Mouse (Mus musculus) c-Kit-negative CD71-positive TER-119-positive erythroid progenitor cells, embryonic 14.5 days (primary cell): ENCODE results near the gene Neurog3.

Experiments
- DNase-seq: peaks from one replicate; pipeline ENCODE4 v3.0.0-alpha.2; 2013; ENCODE audit warnings: low read depth, low spot score

Gene Neurog3

GRCm38 (mm10) chr10:62132691-62133281, at the start of gene Neurog3:
Gene Neurog3 (plus strand): TSS chr10:62133090.
- DNase-seq, result no peak

- no peak for DNase-seq
These were observed 46.8 kb upstream of the Neurog3 start for GRCm38 (mm10) chr10:62086044-62086443.

- no peak for DNase-seq
These were observed 46.1 kb upstream of the Neurog3 start for GRCm38 (mm10) chr10:62086826-62087225.

GRCm38 (mm10) chr10:62088411-62088810, 44.5 kb upstream of the Neurog3 start:
- no peak for DNase-seq

DNA sequence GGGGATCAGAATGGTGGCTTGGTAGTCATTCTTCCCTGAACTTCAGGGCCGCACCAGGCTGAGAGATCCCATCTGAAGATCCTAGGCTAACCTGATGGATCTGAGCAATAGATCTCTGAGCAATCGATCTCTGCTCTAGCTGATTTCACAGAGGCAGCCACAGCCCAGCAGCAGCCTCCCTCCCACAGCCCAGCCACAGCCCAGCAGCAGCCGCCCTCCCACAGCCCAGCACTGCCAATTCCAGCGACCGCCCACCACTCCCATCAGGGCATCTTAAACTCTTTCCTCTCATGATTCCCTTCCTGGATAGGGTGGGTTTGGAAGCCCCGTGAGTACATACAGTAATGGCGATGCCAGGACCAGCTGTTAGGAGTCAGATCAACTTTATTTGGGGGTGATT, 43.8 kb upstream of the Neurog3 start:
- no peak for DNase-seq

- no peak for DNase-seq
These were observed 43.4 kb upstream of the Neurog3 start for GRCm38 (mm10) chr10:62089486-62089885.

GRCm38 (mm10) chr10:62093903-62094302, 39.0 kb upstream of the Neurog3 start:
- no peak for DNase-seq

DNA sequence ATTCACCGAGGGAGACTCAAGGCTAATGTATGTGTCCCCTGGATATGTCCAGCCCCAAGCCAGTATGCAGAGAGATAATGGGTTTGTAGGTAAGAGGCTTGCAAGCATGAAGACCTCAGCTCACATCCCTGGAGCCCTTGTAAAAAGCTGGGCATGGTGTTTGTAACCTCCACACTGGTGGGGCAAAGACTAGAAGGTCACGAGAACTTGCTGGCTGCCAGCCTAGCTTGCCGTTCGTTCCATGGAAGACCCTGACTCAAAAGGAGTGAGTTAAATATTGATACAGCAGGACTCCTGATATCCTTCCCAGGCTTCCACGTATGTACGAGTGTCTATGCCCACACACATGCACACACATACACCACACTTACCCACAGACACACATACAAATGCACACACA, 38.5 kb upstream of the Neurog3 start:
- DNase-seq, result no peak

DNA sequence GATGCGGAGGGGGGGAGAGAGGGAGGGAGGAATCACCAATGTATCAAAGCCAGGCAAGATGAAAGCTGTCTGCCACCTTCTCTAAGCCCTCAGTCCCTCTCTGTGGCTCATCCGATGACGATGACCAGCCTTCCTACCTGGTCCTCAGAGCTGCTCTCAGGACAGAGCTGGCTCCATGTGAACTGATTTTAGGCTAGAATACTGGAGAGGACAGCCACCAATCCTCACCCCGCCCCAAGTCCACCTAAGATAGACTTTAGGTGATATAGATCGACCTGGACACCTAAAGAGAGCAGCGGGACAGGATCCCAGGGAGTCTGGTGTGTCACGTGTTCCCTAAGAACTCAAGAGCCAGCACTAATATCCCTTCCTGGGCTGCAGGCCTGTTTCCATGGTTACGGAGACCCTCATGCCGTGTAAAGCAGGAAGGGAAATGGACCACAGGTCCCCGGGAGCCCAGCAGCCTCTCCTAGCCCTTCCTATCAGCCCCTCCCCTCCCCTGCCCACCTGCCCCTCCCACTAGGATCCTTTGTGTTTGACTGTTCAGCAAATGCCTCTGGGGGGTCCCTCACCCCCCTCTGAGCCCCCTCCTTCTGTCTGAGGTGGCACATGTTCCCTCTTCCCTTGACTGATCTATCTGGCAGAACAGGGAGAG, 33.0 kb upstream of the Neurog3 start:
- no peak for DNase-seq

DNA sequence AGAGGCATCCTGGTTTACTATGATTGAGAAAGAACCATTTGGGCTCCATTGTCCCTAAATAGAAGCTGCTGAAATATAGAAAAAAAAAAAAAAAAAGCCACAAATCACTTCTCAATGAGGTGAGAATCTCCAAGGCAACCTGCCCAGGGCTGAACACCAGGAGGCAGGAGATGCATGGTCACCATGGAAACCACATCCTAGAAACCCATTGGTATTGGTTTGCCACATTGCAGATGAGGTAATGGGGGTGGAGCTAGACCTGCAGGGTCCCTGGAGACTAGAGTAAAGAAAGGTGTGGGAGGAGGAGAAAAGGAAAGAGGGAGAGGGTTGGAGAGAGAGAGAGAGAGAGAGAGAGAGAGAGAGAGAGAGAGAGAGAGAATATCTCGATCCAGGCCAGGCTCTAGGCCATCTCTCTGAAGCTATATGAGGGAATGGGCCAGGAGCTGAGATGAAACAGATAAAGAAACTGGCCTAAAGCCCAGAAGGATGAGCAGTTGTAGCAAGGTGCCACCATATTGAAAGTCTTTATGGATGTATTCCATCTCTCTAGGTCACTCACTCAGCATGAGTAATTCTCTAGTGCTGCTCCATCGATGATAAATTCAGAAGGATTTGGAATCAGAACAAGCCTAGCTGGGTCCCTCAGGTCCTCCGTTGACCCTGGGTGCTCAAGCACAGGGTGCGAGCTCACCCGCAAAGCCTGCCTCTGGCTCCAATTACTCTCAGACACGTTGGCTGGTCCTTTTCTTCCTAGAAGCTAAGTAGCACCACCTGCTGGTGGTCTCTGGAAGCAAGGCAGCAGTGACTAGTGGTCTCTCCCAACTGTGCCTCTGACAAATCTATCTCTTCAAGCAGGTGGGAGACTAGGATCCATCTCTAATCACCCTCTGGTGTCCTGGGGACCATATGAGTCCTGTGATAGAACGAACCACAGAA, 31.1 kb upstream of the Neurog3 start:
- DNase-seq, result no peak

DNA sequence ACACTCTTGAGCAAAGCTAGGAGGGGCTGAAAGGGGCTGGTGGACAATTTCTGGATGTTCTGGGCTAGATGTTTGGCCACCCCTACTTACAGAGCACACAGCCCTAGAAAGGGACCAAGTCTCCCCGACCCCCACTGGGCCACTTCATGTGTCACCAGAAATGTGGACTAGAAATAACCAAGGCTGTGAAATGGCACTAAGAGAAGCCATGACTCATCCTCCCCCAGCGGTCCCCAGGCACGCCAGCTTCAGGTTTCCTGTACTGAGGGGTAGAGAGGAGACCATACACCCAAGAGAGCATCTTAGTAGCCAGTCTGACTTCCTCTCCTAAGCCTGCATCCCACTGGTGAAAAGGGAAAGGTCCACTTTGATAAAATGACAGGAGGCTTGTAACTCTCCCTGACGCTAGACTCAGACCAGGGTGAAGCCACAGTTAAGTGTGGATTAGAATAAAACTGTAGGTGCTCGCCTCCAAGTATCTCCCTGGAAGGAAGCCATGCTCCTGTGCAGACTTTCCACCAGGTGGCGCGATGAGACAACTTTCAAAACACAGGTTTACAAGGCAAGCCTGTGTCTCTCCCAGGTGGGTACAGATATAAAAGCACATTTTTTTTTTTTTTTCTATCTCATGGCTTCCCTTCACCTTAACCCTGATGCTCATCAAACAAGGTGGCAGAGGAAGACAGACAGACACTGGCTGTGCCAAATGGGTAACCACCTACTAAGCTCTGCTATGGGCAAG, 27.9 kb upstream of the Neurog3 start:
- DNase-seq, result no peak

DNA sequence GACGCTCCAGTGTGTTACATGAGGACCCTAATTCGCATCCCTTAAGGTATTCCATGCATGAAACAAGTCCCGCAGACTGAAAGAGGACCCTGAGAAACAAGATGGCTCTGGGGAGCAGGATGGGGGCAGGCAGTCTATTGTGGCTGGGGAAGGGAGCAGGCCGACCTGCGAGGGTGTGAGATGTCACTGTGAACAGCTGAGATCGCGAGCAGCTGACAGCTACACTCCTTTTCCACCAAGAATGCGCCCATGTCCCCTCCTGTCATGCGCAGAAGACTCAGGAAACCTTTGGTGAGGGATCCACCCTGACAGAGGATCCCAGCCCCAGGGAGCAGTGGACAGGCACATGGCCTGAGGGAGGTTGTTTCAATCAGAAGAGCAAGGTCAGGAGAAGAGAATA, 25.8 kb upstream of the Neurog3 start:
- no peak for DNase-seq

DNA sequence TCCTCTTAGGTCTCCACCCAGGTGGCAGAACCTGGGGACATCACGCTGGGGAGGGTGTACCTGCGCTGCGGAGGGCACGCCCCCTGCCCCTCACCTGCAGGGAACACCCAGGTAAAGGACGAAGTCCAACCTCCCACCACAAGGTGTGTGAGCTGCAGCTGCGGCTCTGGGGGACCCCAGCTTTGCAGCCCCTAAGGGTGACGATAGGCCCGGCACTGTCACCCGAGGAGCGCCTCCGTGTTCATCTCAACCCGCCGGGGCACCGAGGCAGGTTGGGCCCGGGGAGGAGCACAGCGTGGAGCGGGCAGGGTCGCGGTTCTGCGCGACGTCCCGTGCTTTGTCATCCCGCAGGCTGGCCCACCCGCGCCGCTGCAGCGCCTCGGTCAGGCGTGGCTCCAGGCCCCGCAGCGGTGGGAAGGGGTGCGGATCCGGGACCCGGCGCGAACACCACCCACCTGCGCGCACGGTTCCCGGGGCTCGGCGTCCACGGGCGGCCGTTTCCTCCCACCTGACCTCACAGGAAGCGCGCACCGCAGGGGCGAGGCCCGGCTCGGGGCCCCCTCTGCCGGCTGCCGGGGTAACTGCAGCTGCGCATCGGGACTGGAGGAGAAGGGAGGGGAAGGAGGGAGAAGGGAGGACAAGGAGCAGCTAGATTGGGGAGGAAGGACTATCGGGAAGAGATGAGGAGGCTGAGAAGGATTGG, 22.2 kb upstream of the Neurog3 start:
- DNase-seq, result no peak

GRCm38 (mm10) chr10:62111207-62111576, 21.7 kb upstream of the Neurog3 start:
- no peak for DNase-seq

DNA sequence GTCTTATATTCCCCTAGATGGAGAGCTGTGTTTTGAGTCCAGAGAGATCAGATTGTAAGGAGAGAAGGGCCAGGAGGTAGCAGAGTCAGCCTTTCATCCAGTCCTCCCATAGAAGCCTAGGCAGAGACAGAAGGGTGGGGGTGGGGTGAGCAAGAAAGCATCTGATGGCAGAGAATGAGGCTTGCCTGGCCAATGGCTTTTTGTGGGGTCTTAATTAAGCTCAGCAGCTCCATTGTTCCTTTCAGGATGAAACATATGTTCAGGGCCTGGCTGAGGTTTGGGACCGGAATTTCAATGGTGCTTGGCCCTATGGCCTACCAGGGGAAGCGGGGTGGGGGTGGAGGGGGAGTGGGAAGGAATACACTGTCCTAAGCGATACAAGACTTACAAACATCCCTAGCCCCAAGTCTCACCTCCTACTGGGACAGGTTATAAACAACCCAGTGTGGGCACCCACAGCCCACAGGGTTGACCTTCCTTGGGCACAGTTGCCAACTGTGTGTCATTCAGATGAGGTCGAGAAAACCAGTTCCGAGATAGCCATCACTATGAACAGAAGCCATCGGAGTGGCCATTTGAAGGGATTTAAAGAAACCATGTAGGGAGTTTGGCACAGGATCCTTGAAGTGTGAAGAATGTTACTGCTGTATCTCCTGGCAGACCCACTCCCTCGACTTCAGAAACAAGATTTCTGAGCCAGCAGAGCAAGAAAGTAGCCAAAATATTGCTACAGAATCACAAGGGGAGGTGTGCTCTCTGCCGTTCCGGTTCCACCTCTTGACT, 18.8 kb upstream of the Neurog3 start:
- no peak for DNase-seq

DNA sequence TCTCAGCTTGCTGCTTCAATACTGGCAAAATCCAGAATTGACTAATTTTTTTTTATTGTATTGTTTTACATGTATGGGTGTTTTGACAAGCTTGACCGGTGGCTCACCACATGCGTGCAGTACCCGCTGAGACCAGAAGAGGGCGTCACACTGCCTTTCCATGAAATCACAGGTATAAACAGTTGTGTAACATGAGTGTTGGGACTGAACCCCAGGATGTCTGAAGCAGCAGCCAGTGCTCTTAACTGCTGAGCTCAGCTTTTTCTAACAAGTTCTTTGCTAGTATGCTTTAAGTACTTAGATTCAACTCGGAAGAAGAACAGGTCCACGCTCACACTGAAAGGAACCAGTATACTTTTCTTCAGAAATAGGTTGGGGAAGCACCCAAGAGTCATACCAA, 5.8 kb upstream of the Neurog3 start:
- no peak for DNase-seq

DNA sequence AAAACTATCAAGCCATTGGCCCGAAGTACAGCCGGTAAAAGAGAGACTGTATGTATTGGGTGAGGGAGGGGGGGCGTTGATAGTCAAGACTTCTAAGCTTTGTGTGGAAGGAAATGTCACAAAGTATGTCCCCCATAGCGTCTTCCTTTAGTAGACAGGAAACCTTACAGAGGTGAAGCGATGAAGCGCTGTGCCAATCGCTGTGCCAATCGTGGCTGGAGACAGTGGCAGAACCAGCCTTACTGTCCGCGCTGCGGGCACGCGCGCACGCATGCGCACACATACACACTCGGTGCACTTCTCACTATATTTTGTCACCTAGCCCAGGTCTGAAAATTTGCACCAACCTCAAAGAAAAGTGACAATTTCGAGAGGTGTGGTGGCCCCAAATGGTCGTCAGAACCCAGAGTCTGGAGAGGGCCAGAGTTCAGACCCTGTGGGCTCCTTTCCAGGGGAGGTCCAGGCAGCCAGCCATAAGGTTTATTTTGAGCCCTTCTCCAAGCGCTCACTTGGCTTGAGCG, 5.1 kb upstream of the Neurog3 start:
- DNase-seq, result no peak

DNA sequence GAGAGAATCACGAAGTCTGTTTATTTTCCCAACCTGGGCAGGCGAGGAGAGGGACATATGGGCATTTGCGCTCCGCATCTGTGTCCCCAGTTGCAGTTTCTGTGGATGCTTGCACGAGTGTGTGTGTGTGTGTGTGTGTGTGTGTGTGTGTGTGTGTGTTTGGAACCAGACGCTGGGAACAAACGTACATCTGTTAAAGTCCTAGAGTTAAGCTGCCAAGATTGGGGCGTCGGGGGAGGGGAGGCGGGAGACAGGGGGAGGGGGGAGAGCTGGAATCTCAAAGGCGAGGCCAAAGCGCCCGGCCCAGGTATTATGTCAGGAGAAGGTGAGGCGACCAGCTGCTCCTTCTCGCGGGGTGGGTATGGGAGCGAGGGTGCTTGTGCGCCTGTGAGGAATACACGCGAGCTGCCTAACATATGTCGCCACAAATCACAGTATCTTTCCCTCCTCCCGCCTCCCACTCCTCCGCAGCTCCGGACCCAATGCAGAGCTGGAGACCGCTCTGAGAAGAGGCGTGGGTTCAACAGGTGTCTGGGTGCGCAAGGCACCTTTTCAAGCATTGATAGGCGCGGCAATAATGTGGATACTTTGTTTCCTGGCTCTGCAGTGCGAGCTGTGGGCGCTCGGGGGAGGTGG, 4.5 kb upstream of the Neurog3 start:
- no peak for DNase-seq

- no peak for DNase-seq
These were observed 3.0 kb downstream of the Neurog3 start for GRCm38 (mm10) chr10:62135696-62136470.
